Mouse (Mus musculus): Measurements from ENCODE around the gene Pi4ka. TPM values are rescaled to one million over a fixed set of nuclear protein-coding genes. Genes with fewer than 3 reads are reported as not detected.

Gene Pi4ka
- total RNA-seq, 2 experiments from 2014 or later: 174 to 177 TPM

GRCm38 (mm10) chr16:17276164-17277151, 129.7 kb downstream of the Pi4ka start:
- peak; percentile 94 to 96 for DNase-seq (ENCODE audit: low spot score in 2 of 2)

- DNase-seq (ENCODE audit: low spot score in 2 of 2): no peak
These were observed 130.4 kb downstream of the Pi4ka start, which contains the start of gene Tmem191c for GRCm38 (mm10) chr16:17275721-17276120. Tmem191c (plus strand) TSS chr16:17276077.

GRCm38 (mm10) chr16:17271856-17272255, 134.3 kb downstream of the Pi4ka start:
- no peak for DNase-seq (ENCODE audit: low spot score in 2 of 2)

GRCm38 (mm10) chr16:17271124-17271523, 135.0 kb downstream of the Pi4ka start:
- peak in 1 of 2 experiments; percentile 50 for DNase-seq (ENCODE audit: low spot score in 2 of 2)

GRCm38 (mm10) chr16:17269872-17270271, 136.2 kb downstream of the Pi4ka start:
- DNase-seq (ENCODE audit: low spot score in 2 of 2): no peak

GRCm38 (mm10) chr16:17267937-17268336, 138.2 kb downstream of the Pi4ka start:
- DNase-seq (ENCODE audit: low spot score in 2 of 2): no peak

GRCm38 (mm10) chr16:17266113-17266512, 140.0 kb downstream of the Pi4ka start:
- no peak for DNase-seq (ENCODE audit: low spot score in 2 of 2)

- DNase-seq (ENCODE audit: low spot score in 2 of 2): no peak
These were observed 144.8 kb downstream of the Pi4ka start for GRCm38 (mm10) chr16:17261341-17261740.

GRCm38 (mm10) chr16:17258917-17259316, 147.2 kb downstream of the Pi4ka start:
- no peak for DNase-seq (ENCODE audit: low spot score in 2 of 2)

- peak; percentile 49 to 61 for DNase-seq (ENCODE audit: low spot score in 2 of 2)
These were observed 148.7 kb downstream of the Pi4ka start for GRCm38 (mm10) chr16:17257359-17257821.

GRCm38 (mm10) chr16:17255270-17255669, 150.8 kb downstream of the Pi4ka start:
- no peak for DNase-seq (ENCODE audit: low spot score in 2 of 2)

- no peak for DNase-seq (ENCODE audit: low spot score in 2 of 2)
These were observed 152.0 kb downstream of the Pi4ka start for GRCm38 (mm10) chr16:17254005-17254597.

- no peak for DNase-seq (ENCODE audit: low spot score in 2 of 2)
These were observed 153.3 kb downstream of the Pi4ka start for GRCm38 (mm10) chr16:17252841-17253240.

GRCm38 (mm10) chr16:17252086-17252726, 153.9 kb downstream of the Pi4ka start:
- no peak for DNase-seq (ENCODE audit: low spot score in 2 of 2)

- DNase-seq (ENCODE audit: low spot score in 2 of 2): peak; percentile 59 to 61
These were observed 154.6 kb downstream of the Pi4ka start for GRCm38 (mm10) chr16:17251539-17251938.

GRCm38 (mm10) chr16:17249135-17249534, 157.0 kb downstream of the Pi4ka start:
- DNase-seq (ENCODE audit: low spot score in 2 of 2): no peak

GRCm38 (mm10) chr16:17247727-17248126, 158.4 kb downstream of the Pi4ka start:
- DNase-seq (ENCODE audit: low spot score in 2 of 2): no peak

GRCm38 (mm10) chr16:17244996-17245395, 161.1 kb downstream of the Pi4ka start:
- DNase-seq (ENCODE audit: low spot score in 2 of 2): no peak

GRCm38 (mm10) chr16:17243731-17244130, 162.4 kb downstream of the Pi4ka start:
- no peak for DNase-seq (ENCODE audit: low spot score in 2 of 2)

- DNase-seq (ENCODE audit: low spot score in 2 of 2): no peak
These were observed 166.7 kb downstream of the Pi4ka start for GRCm38 (mm10) chr16:17239409-17239808.

GRCm38 (mm10) chr16:17237634-17238033, 168.5 kb downstream of the Pi4ka start:
- DNase-seq (ENCODE audit: low spot score in 2 of 2): no peak

All from layer of hippocampus, postnatal 10 days (tissue).